Mouse (Mus musculus) adrenal gland, adult 18-20 months (tissue): Measurements from ENCODE around the gene Mien1. TPM values are rescaled to one million over a fixed set of nuclear protein-coding genes. Genes with fewer than 3 reads are reported as not detected.

Experiments
- DNase-seq, 2 experiments: peaks; one replicate each; pipeline ENCODE4 v3.0.0; 2021 to 2022; ENCODE audit warnings: low spot score in 2 of 2
- long read RNA-seq, 2 experiments: library from polyadenylated mRNA; stranded (forward); transcript quantifications; one replicate each; pipeline ENCODE4 v2.0.0; 2021
- total RNA-seq, 2 experiments: library from RNA; stranded (reverse); gene quantifications; 1 replicate in 1 of 2; 2 replicates in 1 of 2; pipeline ENCODE4 v1.2.3; 2021

The Mien1 gene
- total RNA-seq, result 10 to 100 TPM; 89.5 to 94.5 TPM
- long read RNA-seq, experiment 1, transcript Mien1-201 (4 exons, 747 nt), result major isoform, 16 of 18 reads
- long read RNA-seq, experiment 1, partial matches to known transcripts, result 2 of 18 reads
- long read RNA-seq, experiment 1, other reads (novel, unspliced or antisense), result 0 of 18 reads
- long read RNA-seq, experiment 2, transcript Mien1-201 (4 exons, 747 nt), result major isoform, 66 of 76 reads
- long read RNA-seq, experiment 2, partial matches to known transcripts, result 9 of 76 reads
- long read RNA-seq, experiment 2, other reads (novel, unspliced or antisense), result 1 of 76 reads

DNA sequence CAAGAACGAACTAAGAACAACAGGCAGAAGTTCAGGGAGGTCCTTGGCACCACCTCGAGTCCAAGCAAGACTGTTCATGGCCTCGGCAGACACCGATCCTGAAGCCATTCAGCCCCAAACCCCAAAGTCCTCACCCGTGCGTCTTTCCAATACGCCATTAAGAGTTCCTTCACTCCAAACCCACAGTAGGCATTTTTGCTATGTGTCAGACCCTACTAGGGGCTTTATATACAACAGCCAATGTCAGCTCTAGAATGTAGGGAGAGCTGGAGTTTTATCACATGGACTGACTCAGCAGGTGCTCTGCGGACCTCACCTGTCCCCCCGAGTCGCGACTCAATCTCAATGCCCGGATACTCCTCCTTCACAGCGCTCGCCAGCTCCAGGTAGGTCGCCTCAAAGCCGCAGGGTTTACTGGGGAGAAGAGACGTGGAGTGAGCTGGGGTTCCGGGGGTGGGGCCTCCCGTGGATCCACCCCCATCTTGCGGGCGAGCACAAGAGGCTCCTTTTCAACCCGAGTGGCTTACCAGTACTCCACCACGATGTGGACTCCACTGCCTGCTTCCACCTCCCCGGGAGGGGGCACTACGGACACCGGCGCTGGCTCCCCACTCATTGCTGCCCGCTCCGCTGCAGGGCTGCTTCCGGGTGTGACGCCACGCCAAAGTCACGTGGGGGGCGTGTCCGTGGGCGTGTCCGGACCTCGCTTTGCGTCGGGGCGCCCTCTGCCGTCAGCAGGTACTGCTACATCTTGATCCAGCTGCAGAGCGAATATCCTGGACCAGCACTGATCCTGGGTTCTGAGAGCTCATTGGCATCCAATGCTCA lies at the start of gene Mien1:
Gene Mien1 (minus strand): TSS at position 661 of the 828 bp plus-strand sequence.
- peak; percentile 98 to 99 for DNase-seq

DNA sequence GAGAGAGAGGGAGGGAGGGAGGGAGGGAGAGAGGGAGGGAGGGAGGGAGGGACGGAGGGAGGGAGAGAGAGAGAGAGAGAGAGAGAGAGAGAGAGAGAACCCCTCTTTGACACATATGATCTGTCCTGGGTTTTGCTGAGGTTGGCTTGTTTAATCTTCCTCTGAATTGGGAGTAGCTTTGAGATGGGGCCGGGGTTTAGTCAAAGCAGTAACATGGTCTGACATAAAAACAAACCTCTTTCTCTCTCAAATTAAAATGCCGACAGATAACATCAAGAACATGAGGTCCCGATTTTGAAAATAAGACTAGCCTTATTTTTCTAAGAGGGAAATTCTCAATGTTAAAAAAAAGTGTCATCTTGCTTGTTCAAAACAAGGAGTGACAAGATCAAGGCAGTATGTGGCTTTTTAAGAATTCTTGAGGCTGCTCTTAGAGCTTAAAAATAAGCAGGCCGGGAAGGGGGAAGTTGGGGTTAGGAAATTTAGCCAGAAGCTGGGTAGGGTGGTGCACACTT lies 48.8 kb upstream of the Mien1 start:
- no peak for DNase-seq

DNA sequence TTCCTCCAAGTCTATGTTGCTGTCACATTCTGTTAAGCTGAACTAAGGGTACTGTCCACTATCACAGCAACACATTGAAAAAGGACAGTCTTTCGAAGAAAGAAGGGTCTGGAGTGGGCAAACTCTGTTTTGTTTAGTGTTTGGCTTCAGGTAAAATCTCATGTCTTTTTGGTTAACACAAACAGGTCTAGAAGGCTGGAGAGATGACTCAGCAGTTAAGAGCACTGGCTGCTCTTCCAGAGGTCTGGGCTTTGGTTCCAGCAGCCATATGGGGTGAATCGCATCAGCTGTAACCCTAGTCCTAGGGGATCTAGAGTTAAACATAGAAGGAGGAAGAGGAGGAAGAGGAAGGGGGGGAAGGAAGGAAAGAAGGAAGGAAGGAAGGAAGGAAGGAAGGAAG lies 47.0 kb upstream of the Mien1 start:
- no peak for DNase-seq

DNA sequence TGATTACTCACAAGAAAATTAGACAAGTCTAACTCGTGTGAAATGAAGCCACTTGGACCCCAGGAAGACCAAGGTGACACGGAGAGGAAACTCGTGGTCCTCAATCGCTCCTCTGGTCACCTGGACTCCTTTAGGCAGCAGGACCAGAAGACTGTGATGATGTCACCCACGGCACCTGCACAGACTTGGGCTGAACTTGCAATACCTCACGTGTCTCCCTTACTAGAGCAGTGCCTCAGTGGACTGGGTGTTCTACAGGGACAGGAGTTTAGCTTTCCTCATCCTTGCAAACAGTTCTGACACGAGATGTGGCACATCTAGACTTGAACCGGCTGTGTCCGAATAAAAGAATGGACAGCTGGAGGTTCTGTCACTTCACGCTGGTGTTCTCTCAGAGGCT lies 43.3 kb upstream of the Mien1 start:
- no peak for DNase-seq

DNA sequence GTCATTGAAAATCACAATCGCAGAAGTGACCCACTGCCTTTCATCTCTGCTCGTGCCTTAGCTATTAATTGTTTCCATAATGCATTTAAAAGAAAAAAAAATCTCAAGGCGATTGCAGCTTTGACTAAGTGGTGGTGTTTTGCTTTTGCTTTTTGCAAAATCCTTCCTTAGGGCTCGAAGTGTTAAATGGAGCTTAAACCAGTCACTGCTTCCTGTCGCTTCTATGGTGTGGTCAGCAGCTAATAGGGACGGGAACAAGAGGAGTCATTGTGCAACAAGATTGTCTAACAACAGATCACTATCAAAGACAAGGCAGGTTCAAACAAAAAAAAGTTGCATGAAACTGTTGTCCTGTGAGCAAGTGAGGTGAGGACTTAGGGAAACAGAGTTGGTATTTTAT lies 42.4 kb upstream of the Mien1 start:
- DNase-seq, result no peak

DNA sequence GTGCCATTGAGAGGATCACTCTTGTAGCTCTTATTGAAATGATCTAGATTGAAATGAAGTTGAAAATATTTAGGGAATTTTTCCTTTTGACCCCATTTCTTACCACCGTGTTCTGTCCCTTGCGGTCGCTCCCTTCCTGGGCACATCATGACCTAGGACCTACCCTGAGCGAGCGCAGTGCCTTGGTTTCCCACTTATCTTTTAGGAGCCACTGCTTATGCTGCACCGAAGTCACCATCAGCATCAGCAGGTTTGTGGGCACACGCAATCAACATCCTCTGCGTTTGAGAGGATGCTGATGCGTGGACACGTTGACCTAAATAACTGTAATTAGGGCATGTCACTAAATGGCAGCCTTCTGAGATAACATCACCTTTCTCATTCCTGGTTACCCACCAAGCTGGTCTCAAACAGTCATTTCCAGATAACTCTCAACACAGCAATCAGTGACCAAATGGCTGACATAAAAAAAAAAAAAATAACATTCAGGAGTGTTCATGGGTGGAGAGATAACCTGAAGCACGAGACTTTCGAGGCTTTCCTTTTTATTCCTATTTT lies 41.2 kb upstream of the Mien1 start:
- no peak for DNase-seq

DNA sequence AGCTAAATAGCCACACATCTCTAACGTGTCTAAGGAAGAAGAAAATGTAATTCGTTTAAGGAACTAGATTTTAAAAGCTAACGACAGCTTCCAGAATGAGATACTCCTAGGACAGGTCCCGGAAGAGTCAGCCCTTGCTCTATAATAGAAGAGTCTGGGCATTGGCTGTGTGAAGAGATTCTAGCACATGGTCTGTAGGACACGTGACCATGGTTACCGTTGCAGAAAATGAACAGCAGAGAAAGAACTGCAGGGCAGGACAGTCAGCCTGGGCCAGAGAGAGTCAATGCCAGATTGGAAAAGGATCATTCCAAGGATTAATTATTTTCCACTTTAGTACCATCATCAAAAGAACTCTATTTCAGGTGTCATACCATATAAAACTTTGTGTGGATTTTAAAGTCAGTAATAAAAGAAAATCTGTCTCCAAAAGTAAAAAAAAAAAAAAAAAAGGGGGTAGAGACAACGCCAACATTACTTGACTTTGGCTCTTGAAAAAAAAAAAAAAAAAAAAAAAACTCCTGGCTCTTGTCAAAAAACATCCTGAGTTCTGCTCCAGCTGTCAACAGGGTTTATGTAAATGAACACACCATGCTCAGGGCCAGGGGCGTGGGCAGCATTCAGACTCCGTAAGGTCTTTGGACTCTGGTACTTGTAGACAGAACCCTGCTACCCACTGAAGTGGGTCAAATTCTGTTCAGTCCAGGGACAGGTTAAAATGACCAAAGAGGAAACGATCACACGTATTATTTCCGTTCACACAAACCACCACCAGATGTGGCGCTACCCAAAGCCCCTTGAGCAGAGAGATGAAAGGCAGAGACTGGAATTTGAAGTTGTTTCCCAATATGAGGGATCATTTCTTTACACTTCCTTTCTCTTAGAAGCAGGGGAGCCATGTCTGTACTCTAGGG lies 40.5 kb upstream of the Mien1 start:
- no peak for DNase-seq

DNA sequence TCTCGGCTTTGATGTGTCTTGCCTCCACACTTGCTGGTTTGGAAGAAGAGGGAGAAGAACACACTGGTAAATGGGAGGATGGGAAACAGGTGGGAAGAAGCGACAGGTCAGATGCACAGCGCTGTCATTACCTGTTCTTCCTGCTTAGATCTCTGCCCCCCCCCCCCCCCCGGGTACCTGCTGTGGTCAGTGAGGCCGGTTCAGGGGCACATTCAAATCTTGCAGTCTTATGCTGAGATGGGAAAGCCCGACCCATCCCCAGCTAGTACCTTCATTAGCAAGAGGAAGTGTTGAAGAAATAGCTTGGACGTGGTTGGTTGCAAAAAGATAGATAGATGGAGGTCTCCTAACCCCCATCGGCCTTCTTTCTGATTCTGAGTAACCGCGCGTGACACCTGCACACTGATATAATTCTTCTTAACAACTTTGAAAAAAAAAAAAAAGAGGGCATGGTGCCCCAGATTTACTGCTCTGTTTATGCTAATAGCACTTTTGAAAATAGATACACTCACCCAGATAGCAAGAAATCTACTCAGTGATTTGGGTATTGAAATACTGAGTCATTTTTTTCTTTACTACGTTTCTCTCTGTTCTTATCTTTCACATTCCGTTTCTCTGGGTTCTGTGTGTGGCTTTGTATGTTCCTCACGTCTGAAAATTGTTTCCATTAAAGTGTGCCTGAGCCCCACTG lies 38.4 kb upstream of the Mien1 start:
- DNase-seq, result no peak

DNA sequence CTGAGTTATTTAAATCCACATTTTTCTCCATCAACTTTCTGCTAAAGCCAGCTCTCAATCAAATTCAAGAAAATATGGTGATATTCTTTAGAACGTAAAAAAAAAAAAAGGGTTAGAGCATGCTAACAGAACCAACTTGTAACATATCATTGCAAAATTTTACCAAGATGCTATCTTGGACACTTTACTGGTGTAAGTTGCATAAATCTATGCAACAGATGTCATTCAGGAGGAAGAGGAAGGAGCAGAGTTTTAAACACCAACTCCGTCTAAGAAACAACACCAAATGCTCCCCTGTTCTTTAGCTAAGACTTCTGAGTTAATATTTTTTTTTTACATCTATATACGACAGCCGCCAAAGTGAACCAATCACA lies 37.6 kb upstream of the Mien1 start:
- DNase-seq, result no peak

DNA sequence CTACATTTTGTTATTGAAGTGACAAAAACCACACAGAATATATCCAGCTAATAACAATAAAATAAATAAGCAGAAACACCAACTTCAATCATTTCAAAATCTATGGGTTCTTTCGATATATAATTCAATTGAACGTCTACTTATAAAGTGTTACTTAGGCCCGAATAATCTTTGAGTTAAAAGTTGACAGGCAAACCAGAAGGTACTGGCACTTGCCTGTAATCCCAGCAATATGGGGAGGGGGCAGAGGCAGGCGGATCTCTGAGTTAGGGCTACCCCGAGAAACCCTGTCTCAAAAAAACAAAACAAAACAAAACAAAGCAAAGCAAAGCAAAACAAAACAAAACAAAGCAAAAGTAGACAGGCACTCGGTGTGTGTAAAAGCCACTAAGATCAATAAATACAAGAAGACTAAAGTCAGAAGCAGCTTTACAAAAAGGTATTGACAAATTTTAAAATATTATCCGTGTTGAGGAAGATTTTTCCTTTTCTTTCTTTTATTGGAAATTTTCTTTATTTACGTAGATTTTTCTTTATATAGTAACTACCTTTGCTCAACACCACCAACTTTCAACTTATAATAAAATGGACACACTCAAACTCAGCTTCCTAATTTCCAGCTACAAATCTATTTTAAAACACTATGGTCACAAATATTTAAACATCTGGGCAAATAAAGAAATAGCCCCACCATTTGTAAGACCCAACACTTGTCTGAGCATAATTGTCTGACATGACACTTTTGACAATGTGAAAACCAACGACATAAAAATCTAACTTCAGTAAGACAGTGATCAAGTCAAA lies 37.0 kb upstream of the Mien1 start:
- DNase-seq, result no peak

DNA sequence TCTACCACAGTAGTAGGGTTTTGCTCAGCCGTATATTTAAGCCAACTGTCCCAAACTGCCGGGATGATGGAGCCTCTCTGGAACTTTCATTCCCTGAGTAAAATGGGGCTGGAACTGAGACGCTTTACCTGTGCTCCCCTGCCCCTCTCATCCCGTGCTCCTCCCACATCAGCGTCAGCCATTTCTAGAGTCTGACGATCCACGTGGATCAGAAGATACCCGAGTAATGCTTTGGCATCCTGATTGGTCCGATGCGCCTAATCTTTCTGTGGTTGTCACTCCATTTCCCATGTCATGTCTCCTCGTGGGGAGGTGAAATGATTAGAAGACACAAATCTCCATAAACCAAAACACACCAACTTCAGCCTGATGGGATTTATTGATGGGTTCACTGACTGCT lies 36.2 kb upstream of the Mien1 start:
- no peak for DNase-seq

DNA sequence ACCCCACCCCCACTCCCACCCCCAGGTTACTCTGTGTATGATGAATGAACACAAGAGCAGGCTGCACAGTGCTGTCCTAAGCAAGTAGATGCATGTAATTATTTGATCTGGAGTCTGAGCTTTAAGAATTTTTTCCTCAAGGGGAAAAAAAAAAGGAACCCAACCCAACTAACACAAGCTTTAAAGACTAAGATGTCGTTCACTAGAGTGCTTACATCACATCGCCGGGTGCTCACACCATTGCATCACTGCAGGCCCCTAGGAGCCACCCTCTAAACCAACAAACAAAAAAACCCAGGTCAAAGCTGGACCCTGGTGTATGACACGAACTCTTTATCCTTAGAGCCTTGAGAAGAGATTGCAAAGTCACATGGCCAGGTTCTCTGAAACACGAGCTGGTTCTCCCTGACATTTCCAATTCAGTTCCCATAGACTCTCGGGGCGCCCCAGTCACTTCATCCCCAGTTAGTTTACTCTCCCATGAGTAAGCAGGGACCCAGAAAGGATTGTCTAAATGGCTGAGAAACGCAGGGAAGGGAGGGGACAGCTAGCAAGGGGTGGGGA lies 35.2 kb upstream of the Mien1 start:
- DNase-seq, result no peak

DNA sequence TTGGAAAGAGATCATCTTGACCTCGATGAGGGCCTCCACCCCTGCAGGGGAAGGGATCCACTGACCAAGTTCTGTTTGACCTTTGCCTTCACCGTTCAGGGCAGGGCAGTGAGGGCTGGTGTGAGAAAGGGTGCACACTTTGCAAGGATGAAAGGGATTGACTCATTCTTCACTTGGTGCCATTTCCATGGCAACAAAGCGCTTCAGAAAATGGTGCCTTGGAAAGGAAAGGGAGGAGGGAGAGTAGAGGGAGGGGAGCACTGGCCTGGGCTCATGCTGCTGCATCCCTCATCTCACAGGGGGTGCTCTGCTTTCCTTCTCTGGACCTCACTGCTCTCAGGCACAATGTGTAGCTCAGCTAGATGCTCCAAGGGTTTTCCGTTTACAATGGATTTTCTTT lies 33.9 kb upstream of the Mien1 start:
- DNase-seq, result no peak

DNA sequence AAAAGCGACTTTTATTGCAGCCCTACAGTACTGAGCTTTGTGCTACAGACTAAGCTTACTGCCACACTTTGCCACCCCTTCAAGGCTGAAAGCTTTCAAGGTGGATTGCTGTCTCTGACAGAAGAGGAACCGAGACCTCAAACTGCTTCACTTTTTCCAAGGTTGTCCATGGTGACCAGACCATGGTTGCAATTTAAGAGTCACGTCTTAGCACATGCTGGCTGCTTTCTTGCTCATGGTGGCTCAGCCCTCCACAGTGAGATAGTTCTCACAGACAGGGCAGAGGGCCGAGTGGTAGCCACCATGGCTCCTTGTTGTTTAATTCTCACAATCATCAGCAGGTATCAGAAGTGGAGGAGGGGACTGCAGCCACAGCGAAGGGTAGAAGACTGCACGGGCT lies 32.0 kb upstream of the Mien1 start:
- DNase-seq, result no peak

DNA sequence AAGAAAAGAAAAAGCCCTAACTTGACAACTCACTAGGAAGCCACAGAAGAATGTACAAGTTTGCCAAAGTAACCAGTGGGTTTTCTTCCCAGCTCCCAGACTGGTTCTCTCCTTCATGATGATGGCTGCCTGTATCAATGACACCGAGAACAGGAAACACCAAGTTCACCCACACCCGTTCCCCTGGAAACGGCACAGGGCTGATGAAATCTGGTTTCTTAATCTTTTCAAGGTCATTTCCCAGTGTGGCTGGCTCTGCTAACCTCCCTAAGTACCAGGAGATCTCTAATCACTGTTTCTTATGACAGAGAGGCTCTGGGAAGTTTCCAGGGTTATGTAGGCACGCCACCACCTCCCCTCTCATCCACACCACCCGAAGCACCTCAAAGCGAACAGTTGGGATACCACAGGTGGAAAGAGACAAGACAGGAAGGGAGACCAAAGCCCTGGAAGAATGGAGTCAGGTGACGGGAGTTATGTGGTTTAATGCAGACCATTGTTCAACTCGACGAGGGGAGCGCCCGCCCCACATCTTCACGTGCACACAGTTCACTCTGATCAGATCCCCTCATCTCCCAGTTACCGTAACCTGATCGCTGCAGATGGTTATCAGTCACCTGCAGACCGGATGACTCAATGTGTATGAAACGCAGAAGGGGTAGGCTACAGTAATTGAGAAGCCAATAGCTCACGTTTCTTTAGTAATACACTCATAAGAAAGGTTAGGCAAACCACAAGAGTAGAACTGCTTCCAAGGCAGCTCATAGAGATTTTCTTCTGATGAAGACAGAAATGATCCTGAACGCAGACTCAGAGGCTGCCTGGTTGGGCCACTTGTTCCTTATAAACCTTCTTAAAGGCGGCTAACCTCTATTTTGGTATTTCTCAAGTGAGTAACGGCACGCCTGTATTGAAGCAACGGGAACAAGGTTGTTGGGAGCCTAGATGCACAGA lies 31.2 kb upstream of the Mien1 start:
- DNase-seq, result no peak

DNA sequence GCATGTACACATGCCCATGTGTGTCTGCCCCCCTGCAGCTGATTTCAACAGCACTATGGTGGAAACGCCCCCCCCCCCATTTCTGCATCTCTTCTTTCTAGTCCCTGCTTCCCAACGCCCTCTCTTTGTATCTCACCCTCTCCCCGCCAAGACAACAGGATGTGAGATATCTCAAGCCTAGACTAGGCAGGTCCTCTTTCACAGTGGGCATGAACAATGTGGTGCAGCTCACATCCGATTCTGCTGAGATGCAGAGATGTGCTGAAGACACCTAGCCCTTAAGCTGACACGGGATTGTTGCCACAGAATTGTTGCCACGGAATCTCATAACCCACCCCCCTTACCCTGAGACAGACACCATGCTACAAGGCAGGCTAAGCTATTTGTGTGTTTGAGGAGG lies 25.7 kb upstream of the Mien1 start:
- no peak for DNase-seq

DNA sequence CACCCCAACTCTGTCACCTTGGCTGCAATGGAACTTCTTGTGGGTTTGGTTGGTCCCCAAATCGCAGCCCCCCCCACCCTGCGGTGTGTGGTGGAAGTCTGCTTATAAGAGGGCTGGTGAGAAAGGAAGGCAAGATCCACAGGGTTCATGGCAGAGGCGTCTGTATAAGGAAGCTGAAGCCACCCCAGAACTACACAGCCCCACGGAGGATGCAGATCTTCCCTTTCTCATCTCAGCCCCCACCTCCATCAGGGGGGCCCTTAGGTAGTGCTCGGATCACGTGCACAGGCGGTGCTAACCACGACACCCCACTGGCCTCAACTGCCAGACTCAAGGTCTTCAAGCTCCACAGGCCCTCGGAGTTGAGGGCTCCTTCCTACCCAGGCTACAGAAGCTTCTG lies 25.1 kb upstream of the Mien1 start:
- no peak for DNase-seq

DNA sequence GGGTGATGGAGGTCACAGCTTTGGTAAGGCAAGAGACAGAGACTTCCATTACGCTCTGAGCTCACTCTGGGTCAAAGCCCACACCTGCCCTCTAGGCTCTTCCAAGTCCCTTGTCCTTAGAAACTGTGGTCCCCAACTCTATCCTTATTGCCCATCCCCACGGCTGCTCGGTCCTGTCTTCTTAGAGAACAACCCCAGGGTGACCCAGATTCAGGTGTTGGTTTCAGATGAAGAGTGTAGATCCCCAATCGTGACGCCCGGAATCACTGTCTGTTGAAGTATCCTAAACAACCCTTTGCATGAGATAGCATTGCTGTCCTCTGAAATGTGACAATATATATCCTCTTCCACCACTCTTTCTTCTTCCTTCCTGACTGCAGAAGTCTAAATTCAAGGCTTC lies 23.5 kb upstream of the Mien1 start:
- no peak for DNase-seq
